Mouse (Mus musculus) neural tube, embryonic 12.5 days (tissue): ENCODE results near the gene Akap2. TPM values are rescaled to one million over a fixed set of nuclear protein-coding genes. Genes with fewer than 3 reads are reported as not detected.

Experiments used
- ATAC-seq: fragments of 200-750 bp; cut with Nextera tagmentation; 2 replicates; pipeline ENCODE4 v1.8.0; 2017; ENCODE audit warnings: low read depth, mild to moderate bottlenecking, moderate TSS enrichment, moderate library complexity; ENCODE audit not compliant: low FRiP score
- H3K27ac ChIP-seq: fragments of 300-500 bp; sonication (generic); 2 replicates; pipeline ENCODE4 v1.5.1; 2016
- H3K27me3 ChIP-seq: fragments of 300-500 bp; sonication (generic); replicated peaks from 2 replicates; pipeline ENCODE4 v1.6.1; 2016; ENCODE audit warnings: mild to moderate bottlenecking
- H3K36me3 ChIP-seq: fragments of 300-500 bp; sonication (generic); 2 replicates; pipeline ENCODE4 v1.6.1; 2016; ENCODE audit warnings: mild to moderate bottlenecking
- H3K4me1 ChIP-seq: fragments of 300-500 bp; sonication (generic); 2 replicates; pipeline ENCODE4 v1.6.1; 2016
- H3K4me2 ChIP-seq: fragments of 300-500 bp; sonication (generic); replicated peaks from 2 replicates; pipeline ENCODE4 v1.6.1; 2016; ENCODE audit warnings: mild to moderate bottlenecking
- H3K4me3 ChIP-seq: fragments of 300-500 bp; sonication (generic); 2 replicates; pipeline ENCODE4 v1.5.1; 2016
- H3K9ac ChIP-seq: fragments of 300-500 bp; sonication (generic); 2 replicates; pipeline ENCODE4 v1.6.1; 2016; ENCODE audit warnings: mild to moderate bottlenecking
- H3K9me3 ChIP-seq: fragments of 300-500 bp; sonication (generic); 2 replicates; pipeline ENCODE4 v1.6.1; 2016; ENCODE audit warnings: mild to moderate bottlenecking
- WGBS: fragments of 180-500 bp; shearing (Covaris S2); methylation state at CpG from one replicate; pipeline ENCODE4 v1.1.7; 2016; 5-methylcytosine and 5-hydroxymethylcytosine counted together
- polyA plus RNA-seq: library from polyadenylated mRNA; unstranded; fragments of >200 nt; fragmentation: Nextera tagmentation; extraction: Ambion mirVana; gene quantifications from 2 replicates; pipeline ENCODE4 v1.2.1, GENCODE M21; 2016

The Akap2 gene
- polyA plus RNA-seq, 1 experiment from 2014 or later = 28.9 TPM

- no peak overlapping the region for H3K4me3 ChIP-seq
- WGBS = 50% methylated on average over 10 of the region's 10 CpGs
- peaks cover 25% of the 10 kb centered on the region; the same call in 1 of the 2 replicates for H3K4me1 ChIP-seq
- no peaks in the 10 kb centered on the region for H3K9me3 ChIP-seq
- H3K36me3 ChIP-seq = 0 out of 2 replicates have a peak, but pooled peaks cover 6% of the 10 kb centered on the region
- H3K27ac ChIP-seq = no peak overlapping the region
- no peaks in the 10 kb centered on the region for H3K27me3 ChIP-seq
- H3K9ac ChIP-seq = no peak overlapping the region
- H3K4me2 ChIP-seq = no peak overlapping the region
- ATAC-seq = peak; percentile 68; the same call in 1 of the 2 replicates
Observed at GRCm38 (mm10) chr4:57892001-57892586, 174.6 kb downstream of the Akap2 start.

GRCm38 (mm10) chr4:57895140-57895539 lies 177.7 kb downstream of the Akap2 start:
- Histone ChIP-seq H3K9me3 (no peaks in the 10 kb centered on the region), H3K27me3 (no peaks in the 10 kb centered on the region), H3K27ac (no peak overlapping the region), H3K4me2 (no peak overlapping the region), H3K4me1 (peaks cover 25% of the 10 kb centered on the region; the same call in 1 of the 2 replicates), H3K4me3 (no peak overlapping the region), H3K36me3 (0 out of 2 replicates have a peak, but pooled peaks cover 6% of the 10 kb centered on the region), H3K9ac (no peak overlapping the region)
- no peak for ATAC-seq
- 46% methylated on average over 5 of the region's 5 CpGs for WGBS

- 0 out of 2 replicates have a peak, but pooled peaks cover 6% of the 10 kb centered on the region for H3K36me3 ChIP-seq
- no peak for ATAC-seq
- H3K27ac ChIP-seq = no peak overlapping the region; the same call in 1 of the 2 replicates
- H3K4me1 ChIP-seq = peaks cover 25% of the 10 kb centered on the region; the same call in 1 of the 2 replicates
- no peaks in the 10 kb centered on the region for H3K27me3 ChIP-seq
- no peak overlapping the region for H3K4me2 ChIP-seq
- H3K9ac ChIP-seq = no peak overlapping the region
- H3K9me3 ChIP-seq = no peaks in the 10 kb centered on the region
- H3K4me3 ChIP-seq = no peak overlapping the region
- 68% methylated on average over 6 of the region's 6 CpGs for WGBS
Observed at GRCm38 (mm10) chr4:57895902-57896301, 178.4 kb downstream of the Akap2 start.

- Histone ChIP-seq H3K4me1 (peaks cover 18% of the 10 kb centered on the region; the same call in 1 of the 2 replicates), H3K36me3 (0 out of 2 replicates have a peak, but pooled peaks cover 6% of the 10 kb centered on the region), H3K4me3 (no peak overlapping the region), H3K27ac (no peak overlapping the region), H3K27me3 (no peaks in the 10 kb centered on the region), H3K9me3 (no peaks in the 10 kb centered on the region), H3K4me2 (no peak overlapping the region), H3K9ac (no peak overlapping the region)
- ATAC-seq = no peak
- WGBS = 90% methylated on average over 3 of the region's 3 CpGs
Observed at GRCm38 (mm10) chr4:57896631-57897030, 179.2 kb downstream of the Akap2 start.

GRCm38 (mm10) chr4:57901210-57901609 lies 183.8 kb downstream of the Akap2 start:
- 13% methylated on average over 4 of the region's 4 CpGs for WGBS
- H3K36me3 ChIP-seq = no peaks in the 10 kb centered on the region

GRCm38 (mm10) chr4:57902619-57903018 lies 185.2 kb downstream of the Akap2 start:
- Histone ChIP-seq H3K27ac (no peak overlapping the region), H3K4me2 (no peak overlapping the region), H3K27me3 (no peaks in the 10 kb centered on the region), H3K4me3 (no peak overlapping the region), H3K9me3 (no peaks in the 10 kb centered on the region), H3K36me3 (no peaks in the 10 kb centered on the region), H3K4me1 (no peaks in the 10 kb centered on the region), H3K9ac (no peak overlapping the region)
- ATAC-seq = no peak
- WGBS = 85% methylated on average over 5 of the region's 5 CpGs

More at GRCm38 (mm10) chr4:57901210-57901609, 183.8 kb downstream of the Akap2 start:
- peak; percentile 54; the same call in 1 of the 2 replicates for ATAC-seq
- Histone ChIP-seq H3K4me1 (no peaks in the 10 kb centered on the region), H3K4me3 (no peak overlapping the region), H3K9ac (no peak overlapping the region), H3K27me3 (no peaks in the 10 kb centered on the region), H3K4me2 (no peak overlapping the region), H3K9me3 (no peaks in the 10 kb centered on the region), H3K27ac (no peak overlapping the region)

- Histone ChIP-seq H3K4me2 (no peak overlapping the region), H3K9ac (no peak overlapping the region), H3K4me1 (no peaks in the 10 kb centered on the region), H3K27me3 (no peaks in the 10 kb centered on the region), H3K36me3 (no peaks in the 10 kb centered on the region), H3K9me3 (no peaks in the 10 kb centered on the region), H3K4me3 (no peak overlapping the region), H3K27ac (no peak overlapping the region)
- 12% methylated on average over 5 of the region's 5 CpGs for WGBS
- ATAC-seq = peak; percentile 52
Observed at GRCm38 (mm10) chr4:57904211-57904610, 186.8 kb downstream of the Akap2 start.

GRCm38 (mm10) chr4:57904638-57905037 lies 187.2 kb downstream of the Akap2 start:
- WGBS = 26% methylated on average over 9 of the region's 9 CpGs
- H3K4me1 ChIP-seq = no peaks in the 10 kb centered on the region
- no peaks in the 10 kb centered on the region for H3K36me3 ChIP-seq
- H3K9ac ChIP-seq = no peak overlapping the region
- H3K9me3 ChIP-seq = no peaks in the 10 kb centered on the region
- no peak overlapping the region for H3K4me2 ChIP-seq
- no peak overlapping the region for H3K27ac ChIP-seq
- no peaks in the 10 kb centered on the region for H3K27me3 ChIP-seq
- no peak for ATAC-seq
- H3K4me3 ChIP-seq = no peak overlapping the region

- no peak overlapping the region for H3K27ac ChIP-seq
- H3K27me3 ChIP-seq = no peaks in the 10 kb centered on the region
- H3K9ac ChIP-seq = no peak overlapping the region
- H3K4me3 ChIP-seq = no peak overlapping the region
- H3K4me2 ChIP-seq = no peak overlapping the region
- H3K36me3 ChIP-seq = no peaks in the 10 kb centered on the region
- no peaks in the 10 kb centered on the region for H3K4me1 ChIP-seq
- H3K9me3 ChIP-seq = no peaks in the 10 kb centered on the region
- 60% methylated on average over 2 of the region's 2 CpGs for WGBS
- no peak for ATAC-seq
Observed at GRCm38 (mm10) chr4:57906708-57907107, 189.3 kb downstream of the Akap2 start.

- Histone ChIP-seq H3K4me3 (no peak overlapping the region), H3K27ac (no peak overlapping the region), H3K4me2 (no peak overlapping the region), H3K9me3 (no peaks in the 10 kb centered on the region), H3K27me3 (no peaks in the 10 kb centered on the region), H3K4me1 (no peaks in the 10 kb centered on the region), H3K36me3 (no peaks in the 10 kb centered on the region), H3K9ac (no peak overlapping the region)
- no peak for ATAC-seq
- WGBS = 83% methylated on average over 6 of the region's 6 CpGs
Observed at GRCm38 (mm10) chr4:57908860-57909259, 191.4 kb downstream of the Akap2 start.

- no peak for ATAC-seq
- no peak overlapping the region for H3K4me2 ChIP-seq
- H3K4me1 ChIP-seq = no peaks in the 10 kb centered on the region
- no peak overlapping the region for H3K4me3 ChIP-seq
- H3K27me3 ChIP-seq = peaks cover 10% of the 10 kb centered on the region
- H3K27ac ChIP-seq = no peak overlapping the region
- H3K36me3 ChIP-seq = no peaks in the 10 kb centered on the region
- no peaks in the 10 kb centered on the region for H3K9me3 ChIP-seq
- no peak overlapping the region for H3K9ac ChIP-seq
Observed at GRCm38 (mm10) chr4:57913021-57913420, 195.6 kb downstream of the Akap2 start.

GRCm38 (mm10) chr4:57914193-57915190 lies 197.0 kb downstream of the Akap2 start:
- no peak overlapping the region for H3K9ac ChIP-seq
- peaks cover 10% of the 10 kb centered on the region for H3K27me3 ChIP-seq
- peaks cover 2% of the 10 kb centered on the region; the same call in 1 of the 2 replicates for H3K4me1 ChIP-seq
- H3K4me2 ChIP-seq = no peak overlapping the region
- ATAC-seq = no peak
- 77% methylated on average over 10 of the region's 10 CpGs for WGBS
- no peak overlapping the region for H3K4me3 ChIP-seq
- H3K9me3 ChIP-seq = no peaks in the 10 kb centered on the region
- no peak overlapping the region for H3K27ac ChIP-seq
- H3K36me3 ChIP-seq = no peaks in the 10 kb centered on the region
